Mouse (Mus musculus) neural tube, embryonic 11.5 days (tissue): Measurements from ENCODE around the gene Uox. TPM values are rescaled to one million over a fixed set of nuclear protein-coding genes. Genes with fewer than 3 reads are reported as not detected.

Source experiments
- ATAC-seq: fragments of 200-750 bp; cut with Nextera tagmentation; 2 replicates; pipeline ENCODE4 v1.8.0; 2017; ENCODE audit warnings: moderate number of reproducible peaks, mild to moderate bottlenecking, moderate TSS enrichment, moderate library complexity; ENCODE audit not compliant: insufficient read depth, low FRiP score, low TSS enrichment
- DNase-seq: peaks from one replicate; pipeline ENCODE4 v3.0.0-alpha.2; 2015; ENCODE audit warnings: low spot score
- H3K27ac ChIP-seq: fragments of 300-500 bp; sonication (generic); 2 replicates; pipeline ENCODE4 v1.5.1; 2014; ENCODE audit warnings: low read depth, mild to moderate bottlenecking, low read length
- H3K27me3 ChIP-seq: fragments of 300-500 bp; sonication (generic); 2 replicates; pipeline ENCODE4 v1.6.1; 2014; ENCODE audit warnings: mild to moderate bottlenecking, low read length, mixed read lengths; ENCODE audit not compliant: control insufficient read depth, insufficient read depth
- H3K36me3 ChIP-seq: fragments of 300-500 bp; sonication (generic); 2 replicates; pipeline ENCODE4 v1.6.1; 2014; ENCODE audit warnings: mild to moderate bottlenecking, low read length, moderate library complexity, mixed read lengths; ENCODE audit not compliant: control insufficient read depth, insufficient read depth
- H3K4me1 ChIP-seq: fragments of 300-500 bp; sonication (generic); 2 replicates; pipeline ENCODE4 v1.6.1; 2014; ENCODE audit warnings: low read length, mixed read lengths; ENCODE audit not compliant: control insufficient read depth, insufficient read depth
- H3K4me2 ChIP-seq: fragments of 300-500 bp; sonication (generic); 2 replicates; pipeline ENCODE4 v1.6.1; 2014; ENCODE audit warnings: low read depth, mild to moderate bottlenecking, moderate library complexity
- H3K4me3 ChIP-seq: fragments of 300-500 bp; sonication (generic); 2 replicates; pipeline ENCODE4 v1.5.1; 2014; ENCODE audit warnings: low read depth, low read length
- H3K9ac ChIP-seq: fragments of 300-500 bp; sonication (generic); 2 replicates; pipeline ENCODE4 v1.6.1; 2014; ENCODE audit warnings: mild to moderate bottlenecking, low read length
- H3K9me3 ChIP-seq: fragments of 300-500 bp; sonication (generic); 2 replicates; pipeline ENCODE4 v1.6.1; 2016; ENCODE audit warnings: low read length; ENCODE audit not compliant: control insufficient read depth
- WGBS: fragments of 180-500 bp; shearing (Covaris S2); extraction: QIAGEN DNeasy Blood & Tissue Kit; methylation state at CpG from one replicate; pipeline ENCODE4 v1.1.7; 2014; 5-methylcytosine and 5-hydroxymethylcytosine counted together
- polyA plus RNA-seq: library from polyadenylated mRNA; unstranded; fragments of >200 nt; fragmentation: Nextera tagmentation; extraction: Ambion mirVana; gene quantifications from 2 replicates; pipeline ENCODE4 v1.2.1, GENCODE M21; 2014

Gene Uox
- polyA plus RNA-seq, 1 experiment from 2014 or later: not detected

GRCm38 (mm10) chr3:146595440-146595839 is 25.2 kb downstream of the Uox start:
- Histone ChIP-seq H3K4me3 (no peak overlapping the region), H3K9me3 (no peaks in the 10 kb centered on the region), H3K4me1 (no peaks in the 10 kb centered on the region), H3K4me2 (no peak overlapping the region), H3K27ac (no peak overlapping the region), H3K27me3 (no peaks in the 10 kb centered on the region), H3K36me3 (no peaks in the 10 kb centered on the region), H3K9ac (no peak overlapping the region)
- DNase-seq (no peak), ATAC-seq (no peak)
- WGBS: 89% methylated on average over 6 of the region's 6 CpGs

- Histone ChIP-seq H3K4me2 (no peak overlapping the region), H3K36me3 (no peaks in the 10 kb centered on the region), H3K4me3 (no peak overlapping the region), H3K9me3 (no peaks in the 10 kb centered on the region), H3K9ac (no peak overlapping the region), H3K27ac (no peak overlapping the region), H3K4me1 (no peaks in the 10 kb centered on the region), H3K27me3 (no peaks in the 10 kb centered on the region)
- no peak for DNase-seq
- no peak for ATAC-seq
- WGBS: 90% methylated on average over 8 of the region's 8 CpGs
Measured at GRCm38 (mm10) chr3:146596387-146596786, 26.2 kb downstream of the Uox start.

GRCm38 (mm10) chr3:146596864-146597263 is 26.6 kb downstream of the Uox start:
- Histone ChIP-seq H3K9me3 (no peaks in the 10 kb centered on the region), H3K4me2 (no peak overlapping the region), H3K27ac (no peak overlapping the region), H3K4me1 (no peaks in the 10 kb centered on the region), H3K36me3 (no peaks in the 10 kb centered on the region), H3K9ac (no peak overlapping the region), H3K4me3 (no peak overlapping the region), H3K27me3 (no peaks in the 10 kb centered on the region)
- ATAC-seq (no peak), DNase-seq (no peak)
- 88% methylated on average over 7 of the region's 7 CpGs for WGBS

GRCm38 (mm10) chr3:146598411-146598810 is 28.2 kb downstream of the Uox start:
- DNase-seq (no peak), ATAC-seq (no peak)
- no peaks in the 10 kb centered on the region for H3K4me1 ChIP-seq
- H3K9me3 ChIP-seq: no peaks in the 10 kb centered on the region
- no peaks in the 10 kb centered on the region for H3K27me3 ChIP-seq
- H3K9ac ChIP-seq: no peak overlapping the region
- H3K27ac ChIP-seq: no peak overlapping the region
- no peak overlapping the region for H3K4me3 ChIP-seq
- H3K36me3 ChIP-seq: no peaks in the 10 kb centered on the region
- WGBS: 91% methylated on average over 6 of the region's 6 CpGs
- H3K4me2 ChIP-seq: no peak overlapping the region

GRCm38 (mm10) chr3:146599198-146599900 is 29.1 kb downstream of the Uox start:
- ATAC-seq (no peak), DNase-seq (no peak)
- H3K27ac ChIP-seq: no peak overlapping the region
- no peaks in the 10 kb centered on the region for H3K4me1 ChIP-seq
- no peaks in the 10 kb centered on the region for H3K27me3 ChIP-seq
- H3K9ac ChIP-seq: no peak overlapping the region
- no peaks in the 10 kb centered on the region for H3K36me3 ChIP-seq
- 90% methylated on average over 6 of the region's 6 CpGs for WGBS
- no peaks in the 10 kb centered on the region for H3K9me3 ChIP-seq
- no peak overlapping the region for H3K4me3 ChIP-seq
- H3K4me2 ChIP-seq: no peak overlapping the region

GRCm38 (mm10) chr3:146601205-146601604 is 31.0 kb downstream of the Uox start:
- Histone ChIP-seq H3K4me2 (no peak overlapping the region), H3K27ac (no peak overlapping the region), H3K27me3 (no peaks in the 10 kb centered on the region), H3K36me3 (no peaks in the 10 kb centered on the region), H3K9me3 (no peaks in the 10 kb centered on the region), H3K4me3 (no peak overlapping the region), H3K9ac (no peak overlapping the region), H3K4me1 (no peaks in the 10 kb centered on the region)
- DNase-seq (no peak), ATAC-seq (no peak)
- 89% methylated on average over 2 of the region's 2 CpGs for WGBS

- no peaks in the 10 kb centered on the region for H3K9me3 ChIP-seq
- WGBS: 98% methylated on average over 3 of the region's 3 CpGs
- H3K4me1 ChIP-seq: no peaks in the 10 kb centered on the region
- no peak overlapping the region for H3K27ac ChIP-seq
- no peak for DNase-seq
- no peak overlapping the region for H3K4me2 ChIP-seq
- H3K27me3 ChIP-seq: no peaks in the 10 kb centered on the region
- no peak overlapping the region for H3K9ac ChIP-seq
- no peaks in the 10 kb centered on the region for H3K36me3 ChIP-seq
- H3K4me3 ChIP-seq: no peak overlapping the region
- no peak for ATAC-seq
Measured at GRCm38 (mm10) chr3:146602531-146602930, 32.3 kb downstream of the Uox start.

- H3K9ac ChIP-seq: no peak overlapping the region
- no peaks in the 10 kb centered on the region for H3K36me3 ChIP-seq
- ATAC-seq (no peak), DNase-seq (no peak)
- H3K4me2 ChIP-seq: no peak overlapping the region
- 86% methylated on average over 9 of the region's 9 CpGs for WGBS
- H3K4me3 ChIP-seq: no peak overlapping the region
- no peak overlapping the region for H3K27ac ChIP-seq
- H3K27me3 ChIP-seq: no peaks in the 10 kb centered on the region
- H3K9me3 ChIP-seq: no peaks in the 10 kb centered on the region
- no peaks in the 10 kb centered on the region for H3K4me1 ChIP-seq
Measured at GRCm38 (mm10) chr3:146604647-146605046, 34.4 kb downstream of the Uox start.

GRCm38 (mm10) chr3:146607368-146607767 is 37.1 kb downstream of the Uox start:
- Histone ChIP-seq H3K27me3 (no peaks in the 10 kb centered on the region), H3K4me1 (no peaks in the 10 kb centered on the region), H3K36me3 (no peaks in the 10 kb centered on the region), H3K4me3 (no peak overlapping the region), H3K4me2 (no peak overlapping the region), H3K9ac (no peak overlapping the region), H3K27ac (no peak overlapping the region), H3K9me3 (no peaks in the 10 kb centered on the region)
- peak; percentile 72 for ATAC-seq
- 32% methylated on average over 1 of the region's 1 CpGs for WGBS
- no peak for DNase-seq
